Comparison of ENCODE assay signal across 10 mouse cellular contexts in the genomic region with DNA sequence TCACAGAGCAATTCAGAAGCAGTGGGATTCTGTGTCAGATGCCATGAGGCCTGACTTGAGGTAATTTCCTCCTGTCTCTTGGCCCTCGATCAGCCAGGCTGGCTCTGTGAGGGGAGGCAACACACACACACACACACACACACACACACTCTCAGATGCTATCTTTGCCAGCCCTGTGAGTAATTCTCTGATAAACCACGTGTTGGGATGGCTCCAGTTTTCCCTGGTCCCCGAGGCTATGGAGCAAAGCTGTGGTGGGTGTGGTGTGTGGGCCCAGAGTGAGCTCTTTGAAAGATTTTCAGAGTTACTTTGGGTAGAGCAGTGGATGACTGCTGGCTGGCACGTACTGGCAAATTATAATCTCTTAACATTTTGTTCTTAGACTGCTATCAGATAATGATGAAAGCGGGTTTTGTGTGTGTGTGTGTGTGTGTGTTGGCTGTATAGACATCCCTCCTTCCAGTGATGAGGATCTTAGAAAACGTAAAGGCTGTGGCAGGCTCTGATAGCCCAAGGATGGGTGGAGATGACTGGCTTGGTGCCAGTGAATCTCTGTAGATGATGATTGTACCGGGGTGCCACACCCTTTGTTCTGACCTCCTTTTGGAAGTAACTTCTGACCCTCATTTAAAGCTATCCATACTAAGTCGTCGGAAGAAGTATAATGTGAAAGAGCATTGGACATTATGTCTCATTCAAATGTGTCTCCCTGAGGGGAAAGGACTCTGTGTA.
DNase-seq lines count a peak whose midpoint lies in the region; ATAC-seq and TF ChIP-seq lines count a peak whose summit lies in the region.
"Had no signal": no experiment of that assay in that cellular context is flagged by ENCODE, and none has a peak within 500 bp of the region (broad histone marks: within the 10 kb centered on the region; RNA-seq: fewer than 3 reads in every experiment).

No protein-coding gene starts in this region.

- peak; percentile 59 for DNase-seq in cerebellum, postnatal 10 days
- no peak for DNase-seq in cerebellum, adult 11-12 months
- peak; percentile 85 for DNase-seq in right cerebral cortex, adult 18-20 months
- DNase-seq in right cerebral cortex, postnatal 4 days = no peak
- DNase-seq in layer of hippocampus, adult 9-10 months (ENCODE audit: low spot score) = peak; percentile 15
- no peak for DNase-seq in ovary, adult 18-20 months (ENCODE audit: low spot score)

- 0 out of 2 replicates have a peak, but pooled peaks cover 2% of the 10 kb centered on the region for H3K36me3 ChIP-seq in small intestine, adult 2 months (ENCODE audit: control insufficient read depth, insufficient read depth, low read length)
- no peaks in the 10 kb centered on the region for H3K36me3 ChIP-seq in midbrain, embryonic 15.5 days (replicated peaks)
- H3K36me3 ChIP-seq: hindbrain, embryonic 15.5 days; liver, embryonic 15.5 days had no signal

- peak overlapping the region; percentile 75 for H3K27ac ChIP-seq in small intestine, adult 2 months (ENCODE audit: insufficient read depth, low read depth, low read length)
- no peak overlapping the region for H3K27ac ChIP-seq in midbrain, embryonic 15.5 days
- H3K27ac ChIP-seq: hindbrain, embryonic 15.5 days; liver, embryonic 15.5 days had no signal

- peaks cover 32% of the 10 kb centered on the region for H3K4me1 ChIP-seq in small intestine, adult 2 months (ENCODE audit: control insufficient read depth, insufficient read depth, insufficient read length, low read length)
- H3K4me1 ChIP-seq in midbrain, embryonic 15.5 days = no peaks in the 10 kb centered on the region
- H3K4me1 ChIP-seq: hindbrain, embryonic 15.5 days; liver, embryonic 15.5 days had no signal

- no peak overlapping the region for H3K9ac ChIP-seq in midbrain, embryonic 15.5 days
- H3K9ac ChIP-seq: hindbrain, embryonic 15.5 days; liver, embryonic 15.5 days had no signal

- H3K4me2 ChIP-seq in midbrain, embryonic 15.5 days = no peak overlapping the region
- H3K4me2 ChIP-seq: hindbrain, embryonic 15.5 days; liver, embryonic 15.5 days had no signal

- H3K9me3 ChIP-seq in midbrain, embryonic 15.5 days = no peaks in the 10 kb centered on the region
- H3K9me3 ChIP-seq: hindbrain, embryonic 15.5 days; liver, embryonic 15.5 days had no signal

- no peak for ATAC-seq in midbrain, embryonic 15.5 days (replicated peaks)

- 30% methylated on average over 9 of the region's 9 CpGs for WGBS in small intestine, adult 2 months
- 78% methylated on average over 9 of the region's 9 CpGs for WGBS in midbrain, embryonic 15.5 days

- peak overlapping the region; percentile 32; the same call in 1 of the 2 replicates for H3K4me3 ChIP-seq in small intestine, adult 2 months (ENCODE audit: low read depth, low read length)
- H3K4me3 ChIP-seq in midbrain, embryonic 15.5 days = no peak overlapping the region
- H3K4me3 ChIP-seq: hindbrain, embryonic 15.5 days; liver, embryonic 15.5 days had no signal

- TF ChIP-seq CTCF in small intestine, adult 2 months (IDR thresholded peaks at IDR 0.05; ENCODE audit: extremely low read depth, insufficient read length, insufficient replicate concordance, low read depth, low read length) = no peak

- no peak for TF ChIP-seq POLR2A in small intestine, adult 2 months (IDR thresholded peaks at IDR 0.05; ENCODE audit: low read depth, low read length)

- H3K27me3 ChIP-seq in small intestine, adult 2 months (ENCODE audit: control insufficient read depth, insufficient read depth, low read length) = no peaks in the 10 kb centered on the region
- no peaks in the 10 kb centered on the region for H3K27me3 ChIP-seq in midbrain, embryonic 15.5 days (replicated peaks)
- H3K27me3 ChIP-seq: hindbrain, embryonic 15.5 days; liver, embryonic 15.5 days had no signal

Comparison
In these comparisons a context has a peak if more than half of its experiments do, and no peak if none do; other contexts are left out.
1. DNase-seq: peak in cerebellum, postnatal 10 days (2 of 2), right cerebral cortex, adult 18-20 months (single experiment) and layer of hippocampus, adult 9-10 months (single experiment); none in cerebellum, adult 11-12 months (single experiment), right cerebral cortex, postnatal 4 days (single experiment) and ovary, adult 18-20 months (single experiment).